Mouse (Mus musculus): ENCODE data around the gene Rmnd5a. TPM values are rescaled to one million over a fixed set of nuclear protein-coding genes. Genes with fewer than 3 reads are reported as not detected.
"Not testable (repeated sequence)": the region's sequence is repeated elsewhere in the genome, so short reads cannot be mapped to it uniquely, and the experiment has no call there.

The Rmnd5a gene
- polyA plus RNA-seq (2012; ENCODE audit: insufficient read depth, low replicate concordance), result 1.7 and 2.0 TPM in 2 replicates

DNA sequence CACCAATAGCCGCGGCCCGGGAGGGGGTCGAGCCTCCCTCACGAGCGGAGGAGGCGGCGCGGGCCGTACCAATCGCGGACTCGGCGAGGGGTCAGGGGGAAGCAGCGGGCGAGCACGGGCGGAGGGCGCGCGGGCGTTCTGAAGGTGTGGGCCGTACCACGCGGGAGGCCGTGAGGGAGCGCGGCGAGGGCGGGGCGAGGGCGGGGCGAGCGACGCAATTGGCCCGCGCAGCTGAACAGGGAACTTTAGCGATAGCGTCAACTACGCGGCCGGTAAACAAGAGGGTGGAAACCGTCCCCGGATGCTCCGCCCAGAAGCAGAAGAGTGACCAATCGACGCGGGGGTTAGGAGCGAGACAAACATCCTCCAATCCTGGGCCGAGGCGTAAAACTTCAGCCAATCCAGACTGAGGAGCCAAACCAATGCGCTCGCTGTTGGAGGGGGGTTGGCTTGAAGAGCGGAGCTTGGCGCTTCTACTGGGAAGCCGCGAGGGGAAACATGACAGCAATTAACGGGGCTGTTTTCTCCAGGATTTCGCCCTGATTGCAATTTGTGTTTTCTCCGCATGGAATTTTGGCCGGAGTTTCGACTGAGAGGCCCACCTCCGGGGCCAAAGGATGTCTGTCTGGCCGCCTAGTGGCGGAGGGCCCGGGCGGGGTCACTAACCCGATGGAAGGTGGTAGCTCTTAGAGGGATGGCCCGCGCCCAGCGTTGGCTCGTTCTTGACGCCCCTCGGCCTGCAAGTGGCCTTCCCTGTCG lies at the start of gene Rmnd5a:
Gene Rmnd5a, minus strand, starts transcription at position 146 of the 759 bp plus-strand sequence.
- peaks cover 4% of the 10 kb centered on the region; the same call in 1 of the 2 replicates for H3K9me3 ChIP-seq
- no peak for TF ChIP-seq FLI1 (IDR thresholded peaks at IDR 0.05; ENCODE audit: low read length)
- TF ChIP-seq GATA1 (IDR thresholded peaks at IDR 0.05; ENCODE audit: borderline replicate concordance, low read length), result no peak

GRCm38 (mm10) chr6:71487966-71488365 lies 47.5 kb upstream of the Rmnd5a start:
- TF ChIP-seq FLI1 (IDR thresholded peaks at IDR 0.05; ENCODE audit: low read length), result no peak
- TF ChIP-seq GATA1 (IDR thresholded peaks at IDR 0.05; ENCODE audit: borderline replicate concordance, low read length), result no peak
- no peaks in the 10 kb centered on the region for H3K36me3 ChIP-seq (replicated peaks; ENCODE audit: low read length)
- 0 out of 2 replicates have a peak, but pooled peaks cover 3% of the 10 kb centered on the region for H3K9me3 ChIP-seq
- H3K4me1 ChIP-seq, result peaks cover 18% of the 10 kb centered on the region
- H3K4me3 ChIP-seq (replicated peaks), result no peak overlapping the region
- H3K27me3 ChIP-seq (replicated peaks), result no peaks in the 10 kb centered on the region

More for the DNA sequence above, at the start of gene Rmnd5a:
- Histone ChIP-seq H3K36me3 (replicated peaks; ENCODE audit: low read length) (no peaks in the 10 kb centered on the region), H3K4me1 (peaks cover 53% of the 10 kb centered on the region), H3K27me3 (replicated peaks) (no peaks in the 10 kb centered on the region), H3K4me3 (replicated peaks) (peak within 1 kb of the TSS; percentile 99)

DNA sequence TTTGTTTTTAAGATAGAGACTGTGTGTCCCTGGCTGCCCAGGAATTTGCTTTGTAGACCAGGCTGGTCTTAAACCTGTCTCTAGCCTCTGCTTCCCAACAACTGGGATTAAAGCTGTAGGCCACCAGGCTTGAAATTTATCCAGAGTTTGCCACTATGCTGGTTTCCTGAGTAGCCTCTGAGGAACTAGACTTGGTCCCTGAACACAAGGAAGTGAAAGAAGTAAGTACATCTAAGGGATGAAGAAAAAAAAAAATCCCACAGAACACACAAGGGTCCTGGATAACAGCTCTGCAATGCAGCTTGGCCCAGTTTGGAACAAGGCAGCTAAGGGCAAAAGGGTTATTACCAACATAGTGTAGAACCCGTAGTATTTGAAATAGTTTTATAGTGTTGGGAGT lies 46.4 kb upstream of the Rmnd5a start:
- Histone ChIP-seq H3K36me3 (replicated peaks; ENCODE audit: low read length) (no peaks in the 10 kb centered on the region), H3K27me3 (replicated peaks) (no peaks in the 10 kb centered on the region), H3K9me3 (0 out of 2 replicates have a peak, but pooled peaks cover 3% of the 10 kb centered on the region), H3K4me1 (peaks cover 14% of the 10 kb centered on the region), H3K4me3 (replicated peaks) (no peak overlapping the region)
- TF ChIP-seq FLI1 (IDR thresholded peaks at IDR 0.05; ENCODE audit: low read length), result no peak
- no peak for TF ChIP-seq GATA1 (IDR thresholded peaks at IDR 0.05; ENCODE audit: borderline replicate concordance, low read length)

- Histone ChIP-seq H3K4me1 (peaks cover 14% of the 10 kb centered on the region), H3K36me3 (replicated peaks; ENCODE audit: low read length) (no peaks in the 10 kb centered on the region), H3K9me3 (0 out of 2 replicates have a peak, but pooled peaks cover 3% of the 10 kb centered on the region), H3K27me3 (replicated peaks) (no peaks in the 10 kb centered on the region), H3K4me3 (replicated peaks) (no peak overlapping the region)
- TF ChIP-seq GATA1 (IDR thresholded peaks at IDR 0.05; ENCODE audit: borderline replicate concordance, low read length) (no peak), FLI1 (IDR thresholded peaks at IDR 0.05; ENCODE audit: low read length) (no peak)
Observed at GRCm38 (mm10) chr6:71486226-71486625, 45.8 kb upstream of the Rmnd5a start.

DNA sequence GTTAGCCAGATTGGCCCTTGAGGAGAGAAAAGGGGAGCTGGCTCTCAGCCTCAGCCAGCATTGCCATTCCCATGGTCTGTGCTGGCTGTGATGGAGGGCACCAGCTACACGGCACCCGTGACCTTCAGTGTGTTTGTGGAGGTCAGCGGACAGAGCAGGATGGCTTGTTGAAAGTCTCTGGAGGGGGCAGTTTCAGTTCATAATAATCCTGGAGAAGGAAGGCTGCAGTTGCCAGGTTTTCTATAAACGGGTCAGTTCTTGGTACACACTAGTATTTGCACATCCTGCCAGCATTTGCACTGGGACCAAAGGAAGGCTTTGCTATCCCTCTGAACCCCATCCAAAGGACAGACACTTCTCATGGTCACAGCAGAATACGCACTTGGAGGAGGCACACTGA lies 44.8 kb upstream of the Rmnd5a start:
- no peak overlapping the region for H3K4me3 ChIP-seq (replicated peaks)
- H3K36me3 ChIP-seq (replicated peaks; ENCODE audit: low read length), result no peaks in the 10 kb centered on the region

DNA sequence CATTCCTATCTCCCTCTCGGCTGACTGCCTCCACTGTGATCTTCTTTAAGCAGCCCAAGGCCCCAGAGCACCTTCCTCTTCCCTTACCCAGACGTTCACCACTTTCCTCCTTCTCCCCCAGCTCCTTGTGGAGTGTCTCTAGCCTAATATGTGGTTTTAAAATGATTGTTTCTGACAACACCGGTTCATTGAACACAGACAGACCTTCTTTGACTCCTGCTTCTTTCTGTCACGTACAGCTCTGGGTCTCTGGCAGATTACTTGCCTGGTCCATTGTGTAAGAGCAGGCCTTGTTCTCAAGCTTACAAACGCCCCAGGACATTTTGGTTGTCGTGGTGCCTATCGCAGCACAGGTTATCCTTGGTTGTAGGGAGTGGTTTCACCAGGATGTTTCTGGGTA lies 40.7 kb upstream of the Rmnd5a start:
- H3K4me1 ChIP-seq, result peaks cover 46% of the 10 kb centered on the region
- H3K36me3 ChIP-seq (replicated peaks; ENCODE audit: low read length), result no peaks in the 10 kb centered on the region
- no peaks in the 10 kb centered on the region for H3K27me3 ChIP-seq (replicated peaks)
- no peak for TF ChIP-seq GATA1 (IDR thresholded peaks at IDR 0.05; ENCODE audit: borderline replicate concordance, low read length)
- no peak for TF ChIP-seq FLI1 (IDR thresholded peaks at IDR 0.05; ENCODE audit: low read length)
- no peaks in the 10 kb centered on the region for H3K9me3 ChIP-seq
- no peak overlapping the region for H3K4me3 ChIP-seq (replicated peaks)

More for the DNA sequence above, 44.8 kb upstream of the Rmnd5a start:
- Histone ChIP-seq H3K27me3 (replicated peaks) (no peaks in the 10 kb centered on the region), H3K9me3 (0 out of 2 replicates have a peak, but pooled peaks cover 2% of the 10 kb centered on the region), H3K4me1 (peaks cover 23% of the 10 kb centered on the region)
- TF ChIP-seq GATA1 (IDR thresholded peaks at IDR 0.05; ENCODE audit: borderline replicate concordance, low read length) (no peak), FLI1 (IDR thresholded peaks at IDR 0.05; ENCODE audit: low read length) (no peak)

DNA sequence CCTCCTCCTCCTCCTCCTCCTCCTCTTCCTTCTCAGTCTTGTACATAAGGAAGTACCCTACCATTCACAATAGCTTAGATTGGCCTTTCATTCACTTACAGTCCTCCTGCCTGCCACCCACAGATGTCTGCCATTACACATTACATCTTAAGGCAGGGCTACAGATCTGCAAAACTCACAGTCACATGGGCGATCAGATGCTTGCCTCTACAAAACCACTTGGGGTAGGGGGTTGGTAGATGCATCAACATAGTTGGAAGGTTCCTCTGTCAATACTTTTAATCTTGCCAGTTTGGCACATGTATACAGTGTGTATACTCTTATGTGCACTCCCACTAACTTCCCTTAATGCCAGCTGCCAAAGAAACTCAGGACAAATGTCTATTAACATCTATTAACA lies 39.7 kb upstream of the Rmnd5a start:
- H3K4me3 ChIP-seq (replicated peaks), result peak overlapping the region; percentile 3
- H3K9me3 ChIP-seq, result no peaks in the 10 kb centered on the region
- no peaks in the 10 kb centered on the region for H3K36me3 ChIP-seq (replicated peaks; ENCODE audit: low read length)
- TF ChIP-seq FLI1 (IDR thresholded peaks at IDR 0.05; ENCODE audit: low read length) (no peak), GATA1 (IDR thresholded peaks at IDR 0.05; ENCODE audit: borderline replicate concordance, low read length) (no peak)
- H3K4me1 ChIP-seq, result peaks cover 48% of the 10 kb centered on the region
- H3K27me3 ChIP-seq (replicated peaks), result no peaks in the 10 kb centered on the region

DNA sequence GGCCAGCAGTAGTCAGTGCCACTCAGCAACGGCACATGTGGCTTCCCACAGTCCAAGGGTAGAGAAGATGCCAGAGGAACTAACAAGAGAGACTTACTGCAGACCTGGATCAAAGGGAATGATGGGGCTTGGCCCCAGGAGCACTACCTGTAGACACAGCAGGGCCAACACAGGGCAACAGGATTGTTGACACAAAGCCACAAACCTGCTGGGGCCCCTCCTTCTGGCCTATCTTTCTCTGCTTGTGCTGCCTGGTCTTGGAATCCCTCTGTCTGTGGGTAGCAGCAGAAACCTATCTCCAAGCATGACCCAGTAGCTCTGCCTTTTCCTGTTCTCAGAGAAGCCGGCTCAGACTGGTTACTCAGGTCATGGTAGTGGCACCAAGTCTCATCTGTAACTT lies 39.2 kb upstream of the Rmnd5a start:
- H3K4me1 ChIP-seq, result peaks cover 48% of the 10 kb centered on the region
- H3K27me3 ChIP-seq (replicated peaks), result not testable (repeated sequence)
- H3K4me3 ChIP-seq (replicated peaks), result peak overlapping the region; percentile 53

GRCm38 (mm10) chr6:71478816-71479568 lies 38.6 kb upstream of the Rmnd5a start:
- H3K36me3 ChIP-seq (replicated peaks; ENCODE audit: low read length); H3K9me3 ChIP-seq; H3K27me3 ChIP-seq (replicated peaks); H3K4me3 ChIP-seq (replicated peaks): not testable (repeated sequence)
- H3K4me1 ChIP-seq, result peaks cover 48% of the 10 kb centered on the region

More for the DNA sequence above, 39.2 kb upstream of the Rmnd5a start:
- H3K9me3 ChIP-seq; H3K36me3 ChIP-seq (replicated peaks; ENCODE audit: low read length): not testable (repeated sequence)

DNA sequence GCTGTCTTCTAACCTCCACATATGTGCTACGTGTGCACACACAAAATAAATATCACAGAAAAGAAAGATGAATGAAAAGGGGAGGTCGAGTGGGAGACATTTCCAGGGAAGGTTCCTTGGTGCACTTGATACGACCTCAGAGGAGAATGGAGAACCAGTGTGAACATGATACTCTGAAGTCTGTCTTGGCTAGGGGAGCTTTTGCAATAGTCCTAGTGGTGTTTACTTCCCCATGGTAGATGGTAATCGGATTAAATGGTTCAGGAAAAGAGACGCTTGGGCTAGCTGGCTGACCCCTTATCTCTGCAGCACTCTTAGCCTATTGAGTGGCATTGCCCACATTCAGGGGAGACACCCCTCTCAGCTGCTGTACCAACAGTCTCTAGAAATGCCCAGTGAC lies 36.3 kb upstream of the Rmnd5a start:
- peaks cover 63% of the 10 kb centered on the region for H3K4me1 ChIP-seq
- H3K4me3 ChIP-seq (replicated peaks), result no peak overlapping the region
- H3K27me3 ChIP-seq (replicated peaks), result no peaks in the 10 kb centered on the region
- no peaks in the 10 kb centered on the region for H3K36me3 ChIP-seq (replicated peaks; ENCODE audit: low read length)
- no peak for TF ChIP-seq FLI1 (IDR thresholded peaks at IDR 0.05; ENCODE audit: low read length)
- TF ChIP-seq GATA1 (IDR thresholded peaks at IDR 0.05; ENCODE audit: borderline replicate concordance, low read length), result no peak
- H3K9me3 ChIP-seq, result no peaks in the 10 kb centered on the region

Measured in megakaryocyte, embryonic 14.5 days (primary cell).